ENCODE assay signal across 20 mouse cellular contexts in genomic region chr5:106385219-106385618, GRCm38 (mm10).
DNase-seq lines count a peak whose midpoint lies in the region; ATAC-seq lines count a peak whose summit lies in the region.
"Had no signal": no experiment of that assay in that cellular context is flagged by ENCODE, and none has a peak within 500 bp of the region (broad histone marks: within the 10 kb centered on the region; RNA-seq: fewer than 3 reads in every experiment).

No protein-coding gene starts in this region.

- no peak overlapping the region for H3K4me2 ChIP-seq in forebrain, embryonic 12.5 days
- H3K4me2 ChIP-seq in forebrain, embryonic 15.5 days (replicated peaks): no peak overlapping the region
- no peak overlapping the region for H3K4me2 ChIP-seq in midbrain, embryonic 16.5 days (ENCODE audit: low read length)
- 0 out of 2 replicates have a peak overlapping the region, but pooled peaks have one; percentile 5 for H3K4me2 ChIP-seq in midbrain, embryonic 13.5 days (replicated peaks)
- H3K4me2 ChIP-seq: embryonic facial prominence, embryonic 13.5 days; heart, embryonic 13.5 days; hindbrain, embryonic 13.5 days had no signal

- WGBS in forebrain, embryonic 12.5 days: 15% methylated on average over 6 of the region's 6 CpGs
- WGBS in forebrain, embryonic 15.5 days: 10% methylated on average over 6 of the region's 6 CpGs
- 30% methylated on average over 6 of the region's 6 CpGs for WGBS in midbrain, embryonic 10.5 days
- WGBS in midbrain, embryonic 16.5 days: 15% methylated on average over 6 of the region's 6 CpGs
- WGBS in midbrain, embryonic 13.5 days: 10% methylated on average over 6 of the region's 6 CpGs

- ATAC-seq in forebrain, embryonic 12.5 days (ENCODE audit: low FRiP score): 0 out of 2 replicates have a peak, but pooled peaks have one; percentile 14
- ATAC-seq in forebrain, embryonic 15.5 days (replicated peaks): no peak
- ATAC-seq in midbrain, embryonic 16.5 days: no peak
- ATAC-seq in midbrain, embryonic 13.5 days: peak; percentile 60
- ATAC-seq: activated CD4-positive, CD25-positive, alpha-beta regulatory T cell, adult 4 months; intestine, embryonic 16.5 days; Patski had no signal

- peak; percentile 16 for DNase-seq in midbrain, embryonic 10.5 days (ENCODE audit: low spot score)
- peak; percentile 43 for DNase-seq in retina, embryonic 14.5 days (ENCODE audit: low spot score)
- DNase-seq in cerebellum, postnatal 25 days: no peak
- DNase-seq in adrenal gland, adult 2 months: no peak
- DNase-seq: adrenal gland, postnatal 25 days; cerebellum, adult 2 months; gastrocnemius, postnatal 36 days; heart, adult 11 months; heart, postnatal 36 days had no signal

- no peak overlapping the region for H3K27ac ChIP-seq in forebrain, embryonic 12.5 days
- H3K27ac ChIP-seq in forebrain, embryonic 15.5 days (replicated peaks): no peak overlapping the region
- H3K27ac ChIP-seq in midbrain, embryonic 10.5 days (replicated peaks): peak overlapping the region; percentile 72
- no peak overlapping the region for H3K27ac ChIP-seq in midbrain, embryonic 16.5 days (ENCODE audit: low read length)
- H3K27ac ChIP-seq in midbrain, embryonic 13.5 days: peak overlapping the region; percentile 44
- H3K27ac ChIP-seq: embryonic facial prominence, embryonic 13.5 days; heart, embryonic 13.5 days; hindbrain, embryonic 13.5 days had no signal

- H3K9ac ChIP-seq in forebrain, embryonic 12.5 days: no peak overlapping the region
- H3K9ac ChIP-seq in forebrain, embryonic 15.5 days (replicated peaks): no peak overlapping the region
- H3K9ac ChIP-seq in midbrain, embryonic 16.5 days (ENCODE audit: low read depth, low read length): no peak overlapping the region
- H3K9ac ChIP-seq in midbrain, embryonic 13.5 days (replicated peaks): no peak overlapping the region
- H3K9ac ChIP-seq: embryonic facial prominence, embryonic 13.5 days; heart, embryonic 13.5 days; hindbrain, embryonic 13.5 days had no signal

- peaks cover 87% of the 10 kb centered on the region for H3K27me3 ChIP-seq in forebrain, embryonic 12.5 days
- peaks cover 62% of the 10 kb centered on the region for H3K27me3 ChIP-seq in forebrain, embryonic 15.5 days
- peaks cover 91% of the 10 kb centered on the region for H3K27me3 ChIP-seq in midbrain, embryonic 10.5 days (ENCODE audit: low read depth, poor library complexity, severe bottlenecking)
- peaks cover 14% of the 10 kb centered on the region for H3K27me3 ChIP-seq in midbrain, embryonic 16.5 days (ENCODE audit: control insufficient read depth, insufficient read depth, low read depth, low read length)
- peaks cover 45% of the 10 kb centered on the region for H3K27me3 ChIP-seq in midbrain, embryonic 13.5 days
- H3K27me3 ChIP-seq: CH12.LX; embryonic facial prominence, embryonic 13.5 days had no signal

- peaks cover 4% of the 10 kb centered on the region; the same call in 1 of the 2 replicates for H3K9me3 ChIP-seq in forebrain, embryonic 12.5 days
- no peaks in the 10 kb centered on the region for H3K9me3 ChIP-seq in forebrain, embryonic 15.5 days
- 0 out of 2 replicates have a peak, but pooled peaks cover 4% of the 10 kb centered on the region for H3K9me3 ChIP-seq in midbrain, embryonic 10.5 days (replicated peaks)
- 0 out of 2 replicates have a peak, but pooled peaks cover under 1% of the 10 kb centered on the region for H3K9me3 ChIP-seq in midbrain, embryonic 16.5 days (replicated peaks; ENCODE audit: control insufficient read depth, low read length, poor library complexity, severe bottlenecking)
- H3K9me3 ChIP-seq in midbrain, embryonic 13.5 days: 0 out of 2 replicates have a peak, but pooled peaks cover under 1% of the 10 kb centered on the region
- H3K9me3 ChIP-seq: embryonic facial prominence, embryonic 13.5 days; heart, embryonic 13.5 days; hindbrain, embryonic 13.5 days had no signal

- H3K36me3 ChIP-seq in forebrain, embryonic 12.5 days (replicated peaks): no peaks in the 10 kb centered on the region
- no peaks in the 10 kb centered on the region for H3K36me3 ChIP-seq in forebrain, embryonic 15.5 days
- H3K36me3 ChIP-seq in midbrain, embryonic 10.5 days: no peaks in the 10 kb centered on the region
- H3K36me3 ChIP-seq in midbrain, embryonic 16.5 days (ENCODE audit: control insufficient read depth, insufficient read depth, low read length): no peaks in the 10 kb centered on the region
- no peaks in the 10 kb centered on the region for H3K36me3 ChIP-seq in midbrain, embryonic 13.5 days
- H3K36me3 ChIP-seq: embryonic facial prominence, embryonic 13.5 days; heart, embryonic 13.5 days; hindbrain, embryonic 13.5 days had no signal

- peaks cover 37% of the 10 kb centered on the region for H3K4me1 ChIP-seq in forebrain, embryonic 12.5 days
- peaks cover 17% of the 10 kb centered on the region; the same call in 1 of the 2 replicates for H3K4me1 ChIP-seq in forebrain, embryonic 15.5 days
- peaks cover 52% of the 10 kb centered on the region for H3K4me1 ChIP-seq in midbrain, embryonic 10.5 days
- peaks cover 12% of the 10 kb centered on the region for H3K4me1 ChIP-seq in midbrain, embryonic 16.5 days (ENCODE audit: control insufficient read depth, insufficient read depth, low read length)
- H3K4me1 ChIP-seq in midbrain, embryonic 13.5 days (replicated peaks): peaks cover 45% of the 10 kb centered on the region
- H3K4me1 ChIP-seq: embryonic facial prominence, embryonic 13.5 days; heart, embryonic 13.5 days had no signal

- no peak overlapping the region for H3K4me3 ChIP-seq in forebrain, embryonic 12.5 days (replicated peaks)
- H3K4me3 ChIP-seq in forebrain, embryonic 15.5 days: no peak overlapping the region
- H3K4me3 ChIP-seq in midbrain, embryonic 10.5 days: no peak overlapping the region
- H3K4me3 ChIP-seq in midbrain, embryonic 16.5 days (ENCODE audit: low read depth, low read length): no peak overlapping the region
- H3K4me3 ChIP-seq in midbrain, embryonic 13.5 days (replicated peaks): no peak overlapping the region
- H3K4me3 ChIP-seq: embryonic facial prominence, embryonic 13.5 days; heart, embryonic 13.5 days; hindbrain, embryonic 13.5 days had no signal

Comparison
In these comparisons a context has a peak if more than half of its experiments do, and no peak if none do; other contexts are left out.
1. ATAC-seq: peak in forebrain, embryonic 12.5 days (single experiment) and midbrain, embryonic 13.5 days (single experiment); none in forebrain, embryonic 15.5 days (single experiment) and midbrain, embryonic 16.5 days (single experiment).
2. H3K27ac ChIP-seq: peak in midbrain, embryonic 10.5 days (single experiment) and midbrain, embryonic 13.5 days (single experiment); none in forebrain, embryonic 12.5 days (single experiment), forebrain, embryonic 15.5 days (single experiment) and midbrain, embryonic 16.5 days (single experiment).
3. DNase-seq: peak in midbrain, embryonic 10.5 days (single experiment) and retina, embryonic 14.5 days (single experiment); none in cerebellum, postnatal 25 days (0 of 2) and adrenal gland, adult 2 months (single experiment).